Mouse (Mus musculus): ENCODE data around the gene E2f4. TPM values are rescaled to one million over a fixed set of nuclear protein-coding genes. Genes with fewer than 3 reads are reported as not detected.

E2f4 gene
- total RNA-seq, 2 experiments from 2014 or later = 31.2 to 31.7 TPM

GRCm38 (mm10) chr8:105268342-105269074 lies 29.0 kb upstream of the E2f4 start:
- DNase-seq (ENCODE audit: low spot score) = no peak

GRCm38 (mm10) chr8:105269075-105269458 lies 28.4 kb upstream of the E2f4 start:
- no peak for DNase-seq (ENCODE audit: low spot score)

- peak; percentile 74 for DNase-seq (ENCODE audit: low spot score)
These were observed 28.0 kb upstream of the E2f4 start, which contains the start of gene Hsf4 for GRCm38 (mm10) chr8:105269461-105269947. Gene Hsf4 (plus strand): TSS chr8:105269801.

- DNase-seq (ENCODE audit: low spot score) = no peak
These were observed 27.2 kb upstream of the E2f4 start for GRCm38 (mm10) chr8:105270101-105270915.

GRCm38 (mm10) chr8:105270916-105271186 lies 26.6 kb upstream of the E2f4 start:
- DNase-seq (ENCODE audit: low spot score) = no peak

- DNase-seq (ENCODE audit: low spot score) = no peak
These were observed 22.1 kb upstream of the E2f4 start for GRCm38 (mm10) chr8:105275387-105275786.

- DNase-seq (ENCODE audit: low spot score) = no peak
These were observed 21.6 kb upstream of the E2f4 start, which contains the start of gene Nol3 for GRCm38 (mm10) chr8:105275840-105276239. Gene Nol3 (plus strand): TSS chr8:105276140.

GRCm38 (mm10) chr8:105276292-105277120 lies 21.0 kb upstream of the E2f4 start:
- peak; percentile 76 for DNase-seq (ENCODE audit: low spot score)

GRCm38 (mm10) chr8:105278911-105279334 lies 18.5 kb upstream of the E2f4 start:
- peak; percentile 87 for DNase-seq (ENCODE audit: low spot score)

- no peak for DNase-seq (ENCODE audit: low spot score)
These were observed 16.9 kb upstream of the E2f4 start for GRCm38 (mm10) chr8:105280567-105280966.

- no peak for DNase-seq (ENCODE audit: low spot score)
These were observed 15.6 kb upstream of the E2f4 start for GRCm38 (mm10) chr8:105281821-105282220.

GRCm38 (mm10) chr8:105282239-105282638 lies 15.2 kb upstream of the E2f4 start:
- no peak for DNase-seq (ENCODE audit: low spot score)

GRCm38 (mm10) chr8:105283074-105283473 lies 14.4 kb upstream of the E2f4 start:
- DNase-seq (ENCODE audit: low spot score) = peak; percentile 54

- no peak for DNase-seq (ENCODE audit: low spot score)
These were observed 11.9 kb upstream of the E2f4 start for GRCm38 (mm10) chr8:105285514-105285913.

GRCm38 (mm10) chr8:105286907-105287306 lies 10.6 kb upstream of the E2f4 start:
- no peak for DNase-seq (ENCODE audit: low spot score)

- DNase-seq (ENCODE audit: low spot score) = no peak
These were observed 9.2 kb upstream of the E2f4 start for GRCm38 (mm10) chr8:105288231-105288630.

- DNase-seq (ENCODE audit: low spot score) = peak; percentile 89
These were observed 8.3 kb upstream of the E2f4 start for GRCm38 (mm10) chr8:105288958-105289732.

GRCm38 (mm10) chr8:105289805-105290460 lies 7.5 kb upstream of the E2f4 start, which contains the start of gene 4931428F04Rik:
Gene 4931428F04Rik (minus strand): TSS chr8:105289864.
- DNase-seq (ENCODE audit: low spot score) = no peak

GRCm38 (mm10) chr8:105290554-105291314 lies 6.7 kb upstream of the E2f4 start:
- peak; percentile 91 for DNase-seq (ENCODE audit: low spot score)
